Mouse (Mus musculus) layer of hippocampus, adult 2 months (tissue): Measurements from ENCODE around the gene Ppp3ca. TPM values are rescaled to one million over a fixed set of nuclear protein-coding genes. Genes with fewer than 3 reads are reported as not detected.

Experiments
- DNase-seq, 2 experiments: peaks; one replicate each; pipeline ENCODE4 v3.0.0; 2022; ENCODE audit warnings: low spot score in 2 of 2
- H3K27ac ChIP-seq: fragments of 200-600 bp; 2 replicates; pipeline ENCODE4 v1.8.1; 2022
- H3K4me3 ChIP-seq: fragments of 200-600 bp; 2 replicates; pipeline ENCODE4 v1.8.1; 2022; ENCODE audit warnings: mild to moderate bottlenecking
- CTCF ChIP-seq: fragments of 200-600 bp; conservative IDR thresholded peaks from 2 replicates; pipeline ENCODE4 v1.8.1; 2022; ENCODE audit warnings: antibody characterized with exemption, mild to moderate bottlenecking, moderate library complexity
- total RNA-seq, 2 experiments: library from RNA; stranded (reverse); gene quantifications; 2 replicates each; pipeline ENCODE4 v1.2.3; 2021

Ppp3ca gene
- total RNA-seq, 2 experiments from 2014 or later: 1,343 to 1,371 TPM

GRCm38 (mm10) chr3:136742258-136743057 is 72.5 kb downstream of the Ppp3ca start:
- no peak for DNase-seq
- TF ChIP-seq CTCF: no peak
- Histone ChIP-seq H3K4me3 (no peak overlapping the region), H3K27ac (no peak overlapping the region)

DNA sequence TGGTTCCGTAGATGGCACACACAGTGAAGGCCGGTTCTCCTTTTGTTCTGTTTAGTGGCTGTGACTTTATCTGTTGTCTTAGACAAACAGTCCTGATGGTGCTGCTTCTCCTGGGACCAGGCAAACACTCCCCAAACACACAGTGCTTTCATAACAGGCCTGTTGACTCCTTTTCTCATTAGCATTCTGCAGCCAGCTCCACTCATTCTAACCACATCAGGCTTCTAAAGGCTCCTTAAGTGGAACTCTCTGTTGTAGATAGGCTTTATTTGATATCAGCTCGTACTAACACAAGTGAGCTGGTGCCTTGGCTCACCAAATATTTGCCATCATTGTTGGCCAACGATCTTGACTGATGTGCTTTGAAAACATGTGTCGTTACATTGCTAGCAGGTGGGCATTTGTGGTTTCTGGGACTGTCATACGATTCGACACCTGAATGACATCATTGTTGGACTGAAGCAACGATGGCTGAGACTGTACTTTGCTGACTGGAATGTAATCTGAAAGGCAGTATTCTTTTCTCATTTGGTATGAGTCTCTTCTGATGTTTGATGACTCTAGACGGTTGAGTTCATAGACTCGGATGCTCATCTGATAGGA is 74.5 kb downstream of the Ppp3ca start:
- Histone ChIP-seq H3K27ac (peak overlapping the region; percentile 63; the same call in 1 of the 2 replicates), H3K4me3 (no peak overlapping the region)
- TF ChIP-seq CTCF: no peak
- DNase-seq: no peak

DNA sequence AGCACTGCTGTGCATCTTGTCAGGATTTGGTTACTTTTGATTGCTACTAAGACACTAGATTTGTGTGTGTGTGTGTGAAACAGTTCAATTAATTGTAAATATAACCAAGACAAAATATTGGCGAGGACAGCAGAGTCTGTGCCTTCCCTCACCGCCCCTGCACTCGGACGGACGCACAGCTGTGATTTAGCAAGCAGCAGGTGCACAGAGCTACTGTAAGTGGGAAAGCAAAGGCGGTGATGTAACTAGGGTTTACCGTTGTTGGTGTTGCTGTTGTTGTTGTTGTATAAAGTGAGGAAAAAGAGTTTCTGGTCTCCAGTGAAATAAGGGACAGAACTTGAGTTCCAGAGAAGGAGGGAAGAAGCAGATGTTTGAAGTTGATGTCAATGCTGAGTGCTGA is 75.5 kb downstream of the Ppp3ca start:
- Histone ChIP-seq H3K27ac (peak overlapping the region; percentile 8; the same call in 1 of the 2 replicates), H3K4me3 (no peak overlapping the region)
- no peak for DNase-seq
- TF ChIP-seq CTCF: no peak

DNA sequence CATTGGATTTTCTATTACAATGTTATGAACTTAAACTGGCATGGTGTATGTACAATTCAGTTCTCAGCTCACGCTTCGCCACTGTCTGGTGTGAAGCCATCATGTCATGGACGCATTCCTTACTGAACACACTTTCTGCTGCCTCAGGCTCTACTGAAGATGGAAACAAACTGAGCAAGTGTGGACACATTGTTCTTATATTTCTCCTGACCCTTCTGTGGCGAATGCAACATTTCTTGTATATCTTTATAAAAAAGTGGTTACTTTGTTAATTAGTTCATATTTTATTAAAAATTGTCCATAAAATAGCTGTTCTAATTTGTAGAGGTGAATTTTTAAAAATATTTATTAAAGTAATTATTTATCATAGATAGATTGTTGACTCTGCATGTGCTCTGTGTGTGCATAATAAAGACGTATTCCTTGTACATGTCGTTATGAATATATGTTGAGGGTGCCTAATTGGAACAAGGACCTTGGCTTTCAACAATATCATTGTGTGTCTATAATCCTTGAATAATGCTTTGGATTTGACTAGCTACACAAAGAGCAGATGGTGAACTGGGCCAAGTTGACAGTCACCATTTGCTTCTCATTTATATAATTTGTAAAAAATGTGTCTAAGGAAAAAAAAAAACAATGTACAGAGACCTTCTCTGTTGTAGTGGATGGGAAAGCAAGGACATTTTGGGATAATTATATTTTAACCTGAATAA is 79.0 kb downstream of the Ppp3ca start:
- TF ChIP-seq CTCF: no peak
- DNase-seq: no peak
- H3K27ac ChIP-seq: 0 out of 2 replicates have a peak overlapping the region, but pooled peaks have one; percentile 4
- no peak overlapping the region for H3K4me3 ChIP-seq

DNA sequence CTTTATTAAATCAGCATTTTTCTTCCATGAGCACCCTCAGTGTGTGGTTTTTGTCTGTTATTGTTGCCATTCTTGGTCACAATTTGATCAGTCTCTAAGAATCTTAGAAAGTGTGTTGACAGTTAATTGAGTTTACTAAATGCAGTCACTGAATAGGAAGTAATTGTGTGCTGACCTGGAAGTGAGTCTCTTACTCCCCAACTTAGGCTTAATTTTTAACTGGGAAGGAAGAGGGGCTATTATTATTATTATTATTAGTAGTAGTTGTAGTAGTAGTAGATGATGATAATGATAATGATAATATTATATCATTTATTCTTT is 79.5 kb downstream of the Ppp3ca start:
- DNase-seq: no peak
- H3K4me3 ChIP-seq: no peak overlapping the region
- TF ChIP-seq CTCF: no peak
- no peak overlapping the region for H3K27ac ChIP-seq

DNA sequence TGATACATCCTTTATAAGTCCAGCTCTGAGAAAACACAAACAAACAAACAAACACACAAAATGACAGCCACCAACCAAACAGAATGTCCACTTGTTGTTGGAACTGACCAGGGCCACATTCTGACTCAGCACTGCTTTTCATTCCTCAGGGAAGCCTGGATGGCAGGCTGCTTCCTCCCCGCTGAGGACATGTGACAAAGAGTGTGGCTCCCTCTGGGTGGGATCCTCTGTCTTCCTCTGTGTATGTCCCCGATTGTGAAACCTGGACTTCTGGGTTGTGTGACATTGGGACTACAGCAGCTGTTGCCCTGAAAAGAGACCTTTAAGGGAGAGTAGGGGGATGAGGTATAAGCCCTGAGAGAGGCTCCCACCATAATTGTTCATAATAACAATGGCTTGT is 80.0 kb downstream of the Ppp3ca start:
- no peak for DNase-seq
- Histone ChIP-seq H3K27ac (peak overlapping the region; percentile 12; the same call in 1 of the 2 replicates), H3K4me3 (no peak overlapping the region)
- TF ChIP-seq CTCF: no peak

DNA sequence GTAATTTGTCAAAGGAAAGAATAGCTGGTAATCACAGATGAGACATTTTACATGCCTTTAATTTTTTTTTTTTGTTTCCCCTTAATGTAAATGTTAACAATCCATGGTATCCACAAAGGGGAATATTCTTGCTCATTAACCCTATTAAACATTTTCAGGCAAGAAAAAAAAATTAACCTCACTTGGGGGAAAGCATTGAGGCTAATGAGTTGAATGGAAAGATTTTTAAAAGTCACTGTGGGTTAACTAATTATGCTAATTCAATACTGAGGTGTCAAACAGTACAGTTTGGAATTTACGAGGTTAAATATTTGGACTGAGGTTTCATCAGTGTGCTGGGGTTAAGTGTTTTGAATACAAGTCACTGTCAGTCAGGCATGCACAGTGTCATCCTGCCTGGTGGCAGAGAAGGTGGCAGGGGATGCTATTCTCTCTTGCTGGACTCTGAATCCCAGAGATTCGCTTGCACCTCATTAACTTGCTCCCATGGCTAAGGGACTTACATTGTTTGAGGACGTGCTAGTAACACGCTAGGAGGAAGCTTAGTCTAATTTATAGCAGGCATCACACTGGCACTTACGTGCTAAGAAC is 82.3 kb downstream of the Ppp3ca start:
- no peak for DNase-seq
- no peak for TF ChIP-seq CTCF
- Histone ChIP-seq H3K4me3 (no peak overlapping the region), H3K27ac (peak overlapping the region; percentile 15)

- no peak for TF ChIP-seq CTCF
Measured at GRCm38 (mm10) chr3:136756137-136756536, 86.2 kb downstream of the Ppp3ca start.

DNA sequence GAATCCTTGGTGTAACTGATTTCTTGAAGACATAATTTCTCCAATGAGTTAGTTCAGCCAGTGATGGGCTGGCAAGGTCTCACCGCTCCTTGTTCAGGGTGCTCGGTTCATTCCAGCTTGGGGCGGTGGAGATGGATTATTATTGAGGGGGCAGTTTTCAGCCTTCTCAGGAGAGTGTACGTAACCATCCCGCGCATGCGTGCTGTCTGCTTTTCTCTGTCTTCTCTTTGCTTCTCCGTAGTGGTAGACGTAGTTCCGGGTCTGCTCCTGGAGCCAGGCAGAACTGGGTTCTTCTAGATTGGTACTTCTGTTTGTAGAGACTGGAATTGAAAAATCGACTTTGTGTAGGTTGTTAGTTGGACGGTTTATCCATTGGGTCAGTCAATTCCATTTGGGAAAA is 89.5 kb downstream of the Ppp3ca start:
- H3K27ac ChIP-seq: peak overlapping the region; percentile 51; the same call in 1 of the 2 replicates
- no peak for TF ChIP-seq CTCF
- DNase-seq: no peak
- H3K4me3 ChIP-seq: no peak overlapping the region

More at GRCm38 (mm10) chr3:136756137-136756536, 86.2 kb downstream of the Ppp3ca start:
- H3K4me3 ChIP-seq: no peak overlapping the region
- DNase-seq: no peak
- H3K27ac ChIP-seq: no peak overlapping the region

GRCm38 (mm10) chr3:136761292-136761978 is 91.5 kb downstream of the Ppp3ca start:
- peak in 1 of 2 experiments; percentile 9 for DNase-seq
- Histone ChIP-seq H3K4me3 (no peak overlapping the region), H3K27ac (no peak overlapping the region)
- no peak for TF ChIP-seq CTCF

GRCm38 (mm10) chr3:136761979-136762341 is 92.0 kb downstream of the Ppp3ca start:
- TF ChIP-seq CTCF: no peak
- Histone ChIP-seq H3K27ac (no peak overlapping the region; the same call in 1 of the 2 replicates), H3K4me3 (no peak overlapping the region)
- peak in 1 of 2 experiments; percentile 8 for DNase-seq

DNA sequence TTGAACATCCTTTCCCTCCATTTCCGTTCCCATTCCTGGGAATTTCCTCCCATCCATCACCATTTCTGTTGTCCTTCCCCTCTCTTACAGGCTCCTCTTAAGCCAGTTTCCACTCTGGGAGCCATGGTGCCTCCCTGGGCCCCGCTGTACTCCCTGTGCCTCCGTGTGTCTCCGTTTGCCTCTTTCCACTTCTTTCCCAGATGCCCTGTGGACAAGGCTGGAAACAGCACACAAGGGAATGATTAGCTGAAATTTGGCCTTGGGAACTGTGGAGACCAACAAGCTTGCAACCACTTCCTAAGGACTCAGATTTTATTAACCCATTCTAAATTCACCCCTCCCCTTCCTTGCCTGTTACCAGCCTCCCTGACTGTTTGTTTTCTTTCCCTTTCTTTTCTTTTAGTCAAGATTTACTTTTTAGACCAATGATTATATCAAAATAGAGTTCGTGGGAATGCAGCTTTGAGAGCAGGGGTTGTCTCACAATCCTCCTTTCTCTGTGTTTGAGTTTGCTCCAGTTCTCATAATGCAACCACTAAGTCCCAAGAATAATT is 93.9 kb downstream of the Ppp3ca start:
- no peak for TF ChIP-seq CTCF
- peak in 1 of 2 experiments; percentile 9 for DNase-seq
- Histone ChIP-seq H3K4me3 (no peak overlapping the region), H3K27ac (peak overlapping the region; percentile 32; the same call in 1 of the 2 replicates)
